Mouse (Mus musculus) midbrain, embryonic 16.5 days (tissue): ENCODE measurements around the gene Ebpl. TPM values are rescaled to one million over a fixed set of nuclear protein-coding genes. Genes with fewer than 3 reads are reported as not detected.

ENCODE experiments used
- ATAC-seq: fragments of 200-750 bp; cut with Nextera tagmentation; 2 replicates; pipeline ENCODE4 v1.8.0; 2017; ENCODE audit warnings: moderate TSS enrichment
- H3K27ac ChIP-seq: fragments of 300-500 bp; sonication (generic); 2 replicates; pipeline ENCODE4 v1.5.1; 2014; ENCODE audit warnings: mild to moderate bottlenecking, low read length, mixed read lengths
- H3K27me3 ChIP-seq: fragments of 300-500 bp; sonication (generic); 2 replicates; pipeline ENCODE4 v1.6.1; 2014; ENCODE audit warnings: low read depth, low read length, mixed read lengths; ENCODE audit not compliant: control insufficient read depth, insufficient read depth
- H3K36me3 ChIP-seq: fragments of 300-500 bp; sonication (generic); 2 replicates; pipeline ENCODE4 v1.6.1; 2014; ENCODE audit warnings: mild to moderate bottlenecking, low read length, moderate library complexity, mixed read lengths; ENCODE audit not compliant: control insufficient read depth, insufficient read depth
- H3K4me1 ChIP-seq: fragments of 300-500 bp; sonication (generic); 2 replicates; pipeline ENCODE4 v1.6.1; 2014; ENCODE audit warnings: mild to moderate bottlenecking, low read length, mixed read lengths; ENCODE audit not compliant: control insufficient read depth, insufficient read depth
- H3K4me2 ChIP-seq: fragments of 300-500 bp; sonication (generic); 2 replicates; pipeline ENCODE4 v1.6.1; 2014; ENCODE audit warnings: mild to moderate bottlenecking, low read length, mixed read lengths
- H3K4me3 ChIP-seq: fragments of 300-500 bp; sonication (generic); 2 replicates; pipeline ENCODE4 v1.5.1; 2014; ENCODE audit warnings: low read depth, mild to moderate bottlenecking, low read length, moderate library complexity, mixed read lengths
- H3K9ac ChIP-seq: fragments of 300-500 bp; sonication (generic); 2 replicates; pipeline ENCODE4 v1.6.1; 2014; ENCODE audit warnings: low read depth, low read length, mixed read lengths
- H3K9me3 ChIP-seq: fragments of 300-500 bp; sonication (generic); replicated peaks from 2 replicates; pipeline ENCODE4 v1.6.1; 2014; ENCODE audit warnings: mild to moderate bottlenecking, low read length, mixed read lengths; ENCODE audit not compliant: control insufficient read depth, poor library complexity, severe bottlenecking
- WGBS: fragments of 180-500 bp; shearing (Covaris S2); extraction: QIAGEN DNeasy Blood & Tissue Kit; methylation state at CpG from one replicate; pipeline ENCODE4 v1.1.7; 2014; 5-methylcytosine and 5-hydroxymethylcytosine counted together
- polyA plus RNA-seq: library from polyadenylated mRNA; unstranded; fragments of >200 nt; fragmentation: Nextera tagmentation; extraction: Ambion mirVana; gene quantifications from 2 replicates; pipeline ENCODE4 v1.2.1, GENCODE M21; 2015

Gene Ebpl
- polyA plus RNA-seq, 1 experiment from 2014 or later: 10.0 TPM

DNA sequence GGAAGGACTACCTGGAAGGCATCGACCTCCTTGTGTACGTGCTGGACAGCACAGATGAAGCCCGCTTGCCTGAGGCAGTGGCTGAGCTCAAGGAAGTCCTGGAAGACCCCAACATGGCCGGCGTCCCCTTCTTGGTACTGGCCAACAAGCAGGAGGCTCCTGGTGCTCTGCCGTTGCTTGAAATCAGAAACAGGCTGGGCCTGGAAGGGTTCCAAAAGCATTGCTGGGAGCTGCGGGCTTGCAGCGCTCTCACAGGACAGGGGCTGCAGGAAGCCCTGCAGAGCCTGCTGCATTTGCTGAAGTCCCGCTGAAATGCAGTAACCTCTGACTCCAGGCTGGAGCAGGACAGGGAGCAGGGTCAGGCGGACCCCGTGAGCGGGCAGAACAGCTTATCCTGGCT is 49.3 kb downstream of the Ebpl start:
- Histone ChIP-seq H3K9ac (no peak overlapping the region), H3K27me3 (no peaks in the 10 kb centered on the region), H3K27ac (no peak overlapping the region), H3K9me3 (no peaks in the 10 kb centered on the region), H3K4me1 (no peaks in the 10 kb centered on the region), H3K4me3 (no peak overlapping the region), H3K4me2 (no peak overlapping the region), H3K36me3 (no peaks in the 10 kb centered on the region)
- ATAC-seq: no peak
- WGBS: 67% methylated on average over 12 of the region's 12 CpGs

GRCm38 (mm10) chr14:61310036-61310772 is 50.0 kb downstream of the Ebpl start:
- H3K27me3 ChIP-seq: no peaks in the 10 kb centered on the region
- H3K36me3 ChIP-seq: no peaks in the 10 kb centered on the region
- H3K9ac ChIP-seq: no peak overlapping the region
- H3K4me1 ChIP-seq: no peaks in the 10 kb centered on the region
- no peak overlapping the region for H3K4me2 ChIP-seq
- 77% methylated on average over 7 of the region's 7 CpGs for WGBS
- ATAC-seq: no peak
- H3K9me3 ChIP-seq: no peaks in the 10 kb centered on the region
- H3K27ac ChIP-seq: no peak overlapping the region
- no peak overlapping the region for H3K4me3 ChIP-seq

DNA sequence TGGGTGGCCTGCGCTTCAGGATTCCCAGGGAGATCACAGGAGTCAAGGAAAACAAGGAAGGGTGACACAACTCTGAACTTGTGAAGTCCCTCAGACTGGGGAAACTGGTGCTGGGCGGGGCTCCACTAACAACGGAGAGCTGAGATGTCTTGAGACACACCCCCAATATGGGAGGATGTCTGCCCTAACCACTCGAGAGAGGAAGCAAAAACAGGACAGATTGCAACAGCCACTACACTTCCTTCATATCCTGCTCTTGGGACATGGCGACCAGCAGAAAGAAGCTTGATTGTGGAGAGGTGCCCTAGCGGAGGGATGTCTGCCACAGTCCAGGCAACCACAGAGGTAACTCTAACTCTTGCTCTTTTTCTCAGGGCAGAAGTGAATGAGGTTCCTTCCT is 50.6 kb downstream of the Ebpl start, which contains the start of gene Arl11:
TSS of gene Arl11 (plus strand) at position 161 of the 400 bp plus-strand sequence.
- Histone ChIP-seq H3K4me2 (no peak within 1 kb of the TSS), H3K36me3 (no peaks in the 10 kb centered on the region), H3K9me3 (no peaks in the 10 kb centered on the region), H3K27ac (no peak within 1 kb of the TSS), H3K4me3 (no peak within 1 kb of the TSS), H3K27me3 (no peaks in the 10 kb centered on the region), H3K4me1 (no peaks in the 10 kb centered on the region), H3K9ac (no peak within 1 kb of the TSS)
- no peak for ATAC-seq
- 72% methylated on average over 6 of the region's 6 CpGs for WGBS

DNA sequence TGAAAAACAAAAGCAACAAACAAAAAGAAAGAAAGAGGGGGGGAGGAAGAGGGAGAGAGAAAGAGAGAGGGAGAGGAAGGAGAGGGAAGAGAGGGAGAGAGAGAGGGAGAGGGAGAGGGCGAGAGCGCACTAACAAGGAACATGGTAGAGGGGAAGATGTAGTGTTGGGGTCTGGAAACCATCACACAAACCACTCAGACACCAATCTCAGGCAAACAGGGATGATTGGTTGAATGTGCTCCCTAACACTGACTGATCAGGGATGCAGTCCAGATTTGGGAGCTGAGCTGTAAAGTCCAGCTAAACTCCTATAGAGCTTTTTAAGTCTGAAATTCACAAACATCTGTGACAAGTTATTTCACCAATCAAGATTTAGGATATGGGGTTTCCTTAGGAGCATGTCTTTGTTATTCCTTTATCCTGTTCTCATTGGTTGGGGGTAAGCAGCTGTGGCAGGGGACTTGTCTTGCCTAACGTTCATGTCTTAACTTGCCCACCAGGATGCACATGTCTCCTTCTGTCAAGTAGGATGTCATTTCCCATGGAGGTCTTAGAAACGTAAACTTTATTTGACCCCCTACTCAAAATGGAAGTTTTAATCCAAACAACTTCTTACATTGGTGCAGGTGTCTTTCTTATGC is 56.1 kb downstream of the Ebpl start:
- H3K4me3 ChIP-seq: no peak overlapping the region
- no peak for ATAC-seq
- no peaks in the 10 kb centered on the region for H3K4me1 ChIP-seq
- no peaks in the 10 kb centered on the region for H3K9me3 ChIP-seq
- H3K4me2 ChIP-seq: no peak overlapping the region
- H3K27ac ChIP-seq: no peak overlapping the region
- 88% methylated on average over 4 of the region's 4 CpGs for WGBS
- no peaks in the 10 kb centered on the region for H3K36me3 ChIP-seq
- no peaks in the 10 kb centered on the region for H3K27me3 ChIP-seq
- no peak overlapping the region for H3K9ac ChIP-seq

DNA sequence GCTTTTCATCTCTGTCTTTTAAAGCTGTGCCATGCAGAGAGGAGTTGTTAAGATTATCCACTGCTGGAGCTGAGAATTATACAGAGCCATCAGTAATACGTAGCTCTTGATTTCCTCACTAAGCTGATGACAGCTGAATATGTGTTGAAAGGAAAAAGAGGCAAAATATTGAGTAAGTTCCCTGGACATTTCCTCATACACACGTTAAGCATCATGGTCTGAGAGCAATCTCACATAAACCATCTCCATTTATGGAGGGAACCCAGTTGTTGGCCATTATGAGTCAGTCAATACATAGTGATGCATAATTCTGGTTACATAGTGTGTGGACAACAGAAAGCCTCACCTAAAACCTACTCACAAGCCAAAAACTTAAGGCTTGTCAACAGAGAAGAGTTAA is 57.8 kb downstream of the Ebpl start:
- Histone ChIP-seq H3K36me3 (no peaks in the 10 kb centered on the region), H3K9me3 (no peaks in the 10 kb centered on the region), H3K4me1 (no peaks in the 10 kb centered on the region), H3K27ac (no peak overlapping the region), H3K27me3 (no peaks in the 10 kb centered on the region), H3K9ac (no peak overlapping the region), H3K4me2 (no peak overlapping the region), H3K4me3 (no peak overlapping the region)
- no peak for ATAC-seq
- WGBS: 79% methylated on average over 2 of the region's 2 CpGs

DNA sequence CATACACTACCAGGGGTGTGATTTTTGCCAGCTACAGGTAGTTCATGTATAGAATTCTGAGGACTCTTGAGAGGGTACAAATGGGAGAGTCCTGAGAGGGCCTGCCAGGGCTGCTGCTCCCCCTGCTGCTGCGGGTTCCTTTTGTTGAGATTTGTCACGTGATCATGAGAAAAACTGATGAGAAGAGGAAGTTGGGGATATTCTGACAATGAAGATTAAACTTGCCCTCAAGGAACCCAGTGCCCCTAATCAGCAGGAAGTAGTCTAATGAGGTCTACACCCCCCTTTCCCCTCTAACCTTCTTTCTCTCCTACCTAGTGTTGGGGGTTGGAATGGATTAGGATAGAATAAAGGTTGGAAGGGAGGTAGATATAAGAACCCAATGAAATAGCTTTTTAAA is 58.9 kb downstream of the Ebpl start:
- Histone ChIP-seq H3K9ac (no peak overlapping the region), H3K4me3 (no peak overlapping the region), H3K9me3 (no peaks in the 10 kb centered on the region), H3K27ac (no peak overlapping the region), H3K36me3 (no peaks in the 10 kb centered on the region), H3K27me3 (no peaks in the 10 kb centered on the region), H3K4me1 (no peaks in the 10 kb centered on the region), H3K4me2 (no peak overlapping the region)
- 60% methylated on average over 2 of the region's 2 CpGs for WGBS
- ATAC-seq: no peak

GRCm38 (mm10) chr14:61299810-61300209 is 60.4 kb downstream of the Ebpl start:
- Histone ChIP-seq H3K4me2 (no peak overlapping the region), H3K27ac (no peak overlapping the region), H3K4me1 (no peaks in the 10 kb centered on the region), H3K9ac (no peak overlapping the region), H3K27me3 (no peaks in the 10 kb centered on the region), H3K4me3 (no peak overlapping the region), H3K9me3 (no peaks in the 10 kb centered on the region), H3K36me3 (no peaks in the 10 kb centered on the region)
- WGBS: 94% methylated on average over 6 of the region's 6 CpGs
- no peak for ATAC-seq

GRCm38 (mm10) chr14:61294738-61295079 is 65.5 kb downstream of the Ebpl start:
- Histone ChIP-seq H3K4me1 (no peaks in the 10 kb centered on the region), H3K9me3 (no peaks in the 10 kb centered on the region), H3K9ac (no peak overlapping the region), H3K36me3 (no peaks in the 10 kb centered on the region), H3K4me3 (no peak overlapping the region), H3K27me3 (no peaks in the 10 kb centered on the region), H3K27ac (no peak overlapping the region), H3K4me2 (peak overlapping the region; percentile 14; the same call in 1 of the 2 replicates)
- 19% methylated on average over 6 of the region's 6 CpGs for WGBS
- ATAC-seq: no peak

DNA sequence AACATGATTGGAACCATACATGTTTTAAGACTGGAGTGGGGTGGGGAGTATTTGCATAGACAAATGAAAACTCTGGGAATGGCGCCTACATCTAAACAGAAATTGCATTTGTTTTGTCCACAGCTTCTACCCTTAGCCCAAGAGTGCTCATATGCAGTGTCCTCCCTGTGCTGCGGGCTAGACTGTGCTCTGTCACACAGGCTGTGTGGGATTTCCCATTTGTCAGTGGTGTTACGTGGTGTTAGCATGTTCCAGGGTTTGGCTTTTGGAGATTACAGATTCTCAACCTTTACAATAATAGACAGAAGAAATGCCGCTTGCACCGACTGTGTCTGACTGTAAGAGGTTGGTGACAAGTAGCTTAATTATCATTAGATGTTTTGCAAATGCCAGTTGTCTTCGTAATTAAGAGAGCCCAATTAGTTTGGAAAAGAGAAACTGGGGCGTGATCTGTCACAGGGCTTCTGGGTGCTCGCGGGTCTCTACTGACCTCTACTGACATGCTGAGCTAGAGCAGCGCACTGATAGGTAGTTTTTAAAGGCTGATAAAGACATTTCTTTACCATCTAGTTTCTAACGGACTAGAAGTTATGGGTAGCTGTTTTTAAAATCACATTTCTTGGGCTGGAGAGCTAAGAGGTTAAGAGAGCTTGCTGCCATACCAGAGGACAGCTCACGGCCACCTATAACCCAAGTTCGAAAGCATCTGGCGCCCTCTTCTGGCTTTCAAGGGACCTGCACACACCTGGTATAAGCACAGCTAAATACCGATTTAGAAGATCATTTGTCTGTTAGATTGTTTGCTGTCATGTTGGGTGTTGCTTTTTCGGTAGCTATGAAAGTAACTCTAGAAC is 66.1 kb downstream of the Ebpl start:
- WGBS: 50% methylated on average over 16 of the region's 16 CpGs

More for the DNA sequence above, 66.1 kb downstream of the Ebpl start:
- Histone ChIP-seq H3K4me1 (no peaks in the 10 kb centered on the region), H3K4me3 (no peak overlapping the region), H3K27me3 (no peaks in the 10 kb centered on the region), H3K36me3 (no peaks in the 10 kb centered on the region), H3K4me2 (peak overlapping the region; percentile 14; the same call in 1 of the 2 replicates), H3K9ac (no peak overlapping the region), H3K9me3 (no peaks in the 10 kb centered on the region), H3K27ac (no peak overlapping the region)
- ATAC-seq: 0 out of 2 replicates have a peak, but pooled peaks have one; percentile 25
